Mouse (Mus musculus): ENCODE measurements around the gene Mageb2. TPM values are rescaled to one million over a fixed set of nuclear protein-coding genes. Genes with fewer than 3 reads are reported as not detected.
"Not testable (repeated sequence)": the region's sequence is repeated elsewhere in the genome, so short reads cannot be mapped to it uniquely, and the experiment has no call there.

Mageb2 gene
- total RNA-seq (2022) = not detected

GRCm38 (mm10) chrX:91331390-91331789 lies at the start of gene Mageb2:
Gene Mageb2 (plus strand): TSS chrX:91331690.
- DNase-seq = not testable (repeated sequence)

GRCm38 (mm10) chrX:91313256-91313655 lies 18.2 kb upstream of the Mageb2 start:
- not testable (repeated sequence) for DNase-seq

Other genes with a start within 250 kb of the Mageb2 start
- gene Gm5072, start 60.8 kb downstream of the Mageb2 start, total RNA-seq (2022) = not detected
- gene Gm8914, start 148.4 kb downstream of the Mageb2 start, total RNA-seq (2022) = not detected
- gene 1700084M14Rik, start 244.2 kb downstream of the Mageb2 start, total RNA-seq (2022) = not detected

Measured in adrenal gland, adult 8-10 months (tissue).